Mouse (Mus musculus) mouse embryonic stem cell (cell line): ENCODE measurements at regions not wholly inside any gene's neighbourhood (a gene's known extent, or its start where the extent isn't known, plus 50 kb on each side); places are given as distances from the start of the nearest gene placed in this dataset.

Experiments used
- in situ Hi-C, 2 experiments: fragments of 300-500 bp; cut with MboI; formaldehyde crosslinking; loops; 1 replicate in 1 of 2; 3 replicates in 1 of 2; pipeline ENCODE4 v1.14.3; 2019 to 2020; ENCODE audit warnings: low sequenced_read_pairs in 2 of 2, low pct_unique_long_range_greater_than_20kb in 1 of 2, mixed read lengths in 1 of 2; ENCODE audit not compliant: unreplicated experiment in 1 of 2

GRCm38 (mm10) chr14:99499502-99500266, 201.2 kb downstream of the Klf5 start:
- in situ Hi-C loops, result no loop called here

GRCm38 (mm10) chr14:99504909-99505308, 206.4 kb downstream of the Klf5 start:
- in situ Hi-C loops, result no loop called here

DNA sequence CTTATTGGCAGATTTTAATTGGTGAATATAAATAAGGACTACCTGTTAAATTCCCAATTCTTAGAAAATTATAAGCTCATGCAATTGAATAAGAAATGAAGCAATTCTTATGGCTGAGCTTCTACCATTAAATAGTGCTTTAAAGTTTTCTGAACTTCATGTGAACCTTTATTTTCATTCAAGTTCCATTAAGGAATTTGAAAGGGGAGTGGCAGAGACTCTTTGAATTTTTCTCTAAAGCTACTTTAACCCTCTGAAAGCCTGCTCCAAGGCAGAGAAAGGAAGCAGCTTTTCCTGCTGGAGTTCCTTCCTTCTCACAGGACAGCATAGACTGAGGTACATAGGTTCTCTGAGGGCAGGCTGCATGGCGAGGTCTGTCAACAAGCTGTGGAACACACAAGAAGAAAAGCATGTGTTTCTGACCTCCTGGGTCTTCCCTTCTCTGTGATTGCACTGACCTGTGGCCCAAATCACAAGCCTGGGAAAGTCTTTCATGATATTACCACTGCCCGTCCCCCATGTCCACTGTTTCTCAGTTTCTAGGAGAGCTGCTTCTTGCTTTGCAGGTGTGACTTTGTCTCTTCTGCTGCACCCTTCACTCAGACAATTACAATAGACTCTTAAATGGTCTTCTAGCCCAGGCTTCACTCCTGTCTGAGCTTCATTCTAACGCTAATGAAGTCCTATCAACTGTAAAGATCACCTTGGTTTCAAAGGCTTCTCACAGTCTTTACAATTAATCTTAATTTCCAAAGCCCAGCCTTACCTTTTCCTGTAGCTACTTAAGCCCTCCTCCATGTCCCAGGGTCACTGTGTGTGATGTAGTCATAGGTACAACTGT, 211.4 kb downstream of the Klf5 start:
- in situ Hi-C loops, result loop anchor here in 1 of 2 experiments (10.0 kb wide), 1 partner anchor 165 kb away; no protein-coding TSS in a partner anchor

DNA sequence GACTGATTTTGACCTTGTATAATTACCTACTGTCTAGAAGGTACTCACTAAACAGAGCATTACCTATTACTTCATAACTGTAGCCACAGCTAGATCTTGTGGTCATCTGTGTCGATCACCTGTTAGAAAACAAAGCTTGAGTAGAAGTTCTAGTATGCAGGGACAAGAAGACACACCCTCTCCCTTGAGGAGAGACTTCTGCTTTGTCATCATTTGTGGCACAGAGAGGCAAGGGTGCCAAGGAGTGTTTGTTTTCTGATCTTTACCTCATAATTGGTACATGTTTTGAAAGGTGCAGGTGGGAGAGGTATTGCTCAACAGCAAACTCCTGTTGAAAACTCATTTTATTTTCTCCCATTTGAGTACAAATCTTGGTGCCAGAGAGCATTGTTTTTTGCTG, 217.0 kb downstream of the Klf5 start:
- in situ Hi-C loops, result loop anchor here in 1 of 2 experiments (10.0 kb wide), 1 partner anchor 171 kb away; no protein-coding TSS in a partner anchor

DNA sequence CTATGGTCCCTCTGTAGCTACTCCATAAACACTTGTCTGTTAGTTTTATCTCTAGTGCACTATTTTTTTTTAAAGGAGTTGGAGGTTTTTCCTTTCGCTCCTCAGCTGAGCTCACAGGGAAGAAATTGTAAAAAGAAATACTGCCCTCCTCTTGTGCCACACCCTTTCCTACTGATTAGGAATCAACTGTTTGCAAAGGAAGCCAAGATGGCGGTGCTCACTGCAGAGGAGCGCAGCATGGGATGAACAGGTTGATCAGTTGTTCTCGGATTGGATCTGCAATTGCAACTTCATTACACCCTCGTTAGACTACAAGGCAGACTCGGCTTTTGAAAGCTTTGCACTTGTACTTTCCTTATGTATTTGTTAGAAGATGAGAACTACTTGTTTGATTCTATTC, 218.2 kb downstream of the Klf5 start:
- in situ Hi-C loops, result loop anchor here in 1 of 2 experiments (10.0 kb wide), 1 partner anchor 172 kb away; no protein-coding TSS in a partner anchor

DNA sequence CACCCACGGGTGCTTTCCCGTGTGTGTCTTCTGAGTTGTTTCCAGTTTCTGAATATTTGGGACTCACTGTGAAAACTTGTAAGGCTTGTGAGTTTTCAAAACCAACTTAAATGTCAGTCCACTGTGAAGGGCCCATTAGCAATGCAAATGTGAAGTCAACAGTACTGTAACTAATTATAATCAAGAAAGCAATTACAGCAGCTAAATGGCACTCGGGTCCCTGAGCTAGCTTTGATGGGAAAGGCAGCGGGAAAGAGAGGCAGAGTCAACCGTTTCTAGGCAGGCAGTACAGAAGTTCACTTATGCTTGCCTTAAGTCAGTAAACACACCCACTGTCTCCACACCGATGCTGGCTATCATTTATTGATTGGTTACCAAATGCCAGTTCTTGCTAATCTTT, 221.9 kb downstream of the Klf5 start:
- in situ Hi-C loops, result no loop called here

GRCm38 (mm10) chr14:99521954-99522523, 223.5 kb downstream of the Klf5 start:
- in situ Hi-C loops, result no loop called here

DNA sequence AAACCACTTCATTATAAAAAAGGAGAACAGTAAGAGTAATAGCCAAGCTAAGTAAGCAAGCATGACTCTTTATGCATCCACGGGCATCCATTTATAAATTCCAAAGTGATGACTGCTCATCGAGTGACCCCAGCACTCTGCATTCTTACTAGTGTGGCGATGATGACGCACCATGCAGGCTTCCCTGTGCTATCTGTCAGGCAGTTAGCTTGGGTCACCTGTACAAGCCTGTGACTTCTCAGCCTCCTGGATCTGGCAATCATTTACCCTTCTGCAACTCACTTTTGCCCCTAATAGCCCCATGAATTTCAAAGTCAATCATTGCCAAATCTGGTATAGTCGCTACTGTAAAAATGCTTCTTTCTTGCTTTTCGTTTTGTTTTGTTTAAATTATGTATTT, 237.3 kb downstream of the Klf5 start:
- in situ Hi-C loops, result no loop called here

- in situ Hi-C loops, result no loop called here
Observed at GRCm38 (mm10) chr14:99537286-99537685, 238.8 kb downstream of the Klf5 start.

DNA sequence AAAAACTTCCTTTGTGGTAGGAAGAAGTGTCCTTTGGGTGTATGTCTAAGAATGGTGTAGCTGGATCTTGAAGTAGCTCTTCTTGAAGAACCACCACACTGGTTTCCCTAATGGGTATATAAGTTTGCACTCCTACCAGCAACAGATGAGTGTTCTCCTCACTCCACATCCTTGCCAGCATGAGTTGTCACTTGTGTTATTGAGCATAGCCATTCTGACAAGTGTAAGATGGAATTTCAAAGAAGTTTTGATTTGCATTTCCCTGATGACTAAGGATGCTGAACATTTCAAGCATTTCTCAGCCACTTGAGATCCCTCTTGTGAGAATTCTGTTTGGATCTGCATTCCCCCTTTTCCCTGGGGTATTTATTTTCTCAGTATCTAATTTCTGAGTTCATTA, 243.2 kb downstream of the Klf5 start:
- in situ Hi-C loops, result no loop called here

DNA sequence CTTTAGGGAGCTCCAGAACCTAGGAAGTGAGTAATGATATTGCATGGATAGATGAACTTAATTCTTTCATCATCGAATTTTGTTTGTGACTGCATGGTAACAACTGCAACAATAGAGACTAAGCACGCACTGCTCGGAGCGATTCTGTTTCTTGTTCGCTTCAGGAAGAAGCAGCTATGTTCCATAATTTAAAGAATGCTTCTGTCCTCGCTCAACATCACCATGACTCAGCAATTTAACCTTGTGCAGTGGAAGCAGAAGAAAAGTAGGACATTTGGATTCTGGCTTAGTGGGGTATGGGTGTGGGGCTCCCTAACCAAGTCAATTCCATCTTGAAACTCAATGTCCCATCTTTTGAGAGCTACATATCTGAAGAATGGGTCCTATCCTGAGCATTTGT, 249.4 kb downstream of the Klf5 start:
- in situ Hi-C loops, result no loop called here

- in situ Hi-C loops, result no loop called here
Observed at GRCm38 (mm10) chr14:99548363-99549248, 250.1 kb downstream of the Klf5 start.

DNA sequence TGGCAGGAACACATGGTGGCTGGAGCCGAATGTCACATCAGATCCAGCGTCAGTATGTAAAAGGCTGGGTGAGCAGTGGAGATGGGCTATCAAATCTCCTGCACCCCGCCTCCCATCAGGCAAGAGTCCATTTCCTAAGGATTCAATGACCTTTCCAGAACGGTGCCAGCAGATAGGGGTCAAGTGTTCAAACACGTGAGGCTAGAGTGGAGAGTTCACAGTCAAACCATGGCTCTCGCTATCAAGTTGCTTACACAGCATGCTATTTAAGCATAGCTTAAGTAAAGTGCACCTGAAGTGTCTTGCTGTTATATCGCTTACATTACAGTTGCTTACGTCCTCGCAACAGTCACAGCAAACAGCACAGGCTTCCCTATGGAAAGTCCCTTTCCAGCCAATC, 265.5 kb downstream of the Klf5 start:
- in situ Hi-C loops, result no loop called here

- in situ Hi-C loops, result no loop called here
Observed at GRCm38 (mm10) chr14:99574146-99574545, 275.7 kb downstream of the Klf5 start.

DNA sequence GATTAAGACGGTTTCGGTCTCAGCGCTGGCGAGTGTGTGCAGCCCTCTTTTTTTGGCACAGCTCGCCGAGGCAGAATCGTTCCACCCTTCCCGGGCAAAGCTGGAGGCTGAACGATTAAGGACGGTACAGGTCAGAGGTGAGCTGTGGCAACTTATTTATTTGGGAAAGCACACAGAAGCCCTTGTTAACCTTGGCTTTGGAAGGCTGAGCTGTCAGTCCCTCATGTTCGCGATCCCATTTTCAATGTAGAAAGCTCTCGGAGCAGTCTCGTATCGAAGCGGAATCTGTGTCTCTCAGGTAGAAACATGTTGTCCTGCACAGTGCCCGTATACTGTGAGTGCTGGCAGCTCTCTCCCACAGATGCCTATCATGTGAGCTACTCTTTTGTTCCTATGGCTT, 280.2 kb downstream of the Klf5 start:
- in situ Hi-C loops, result no loop called here

DNA sequence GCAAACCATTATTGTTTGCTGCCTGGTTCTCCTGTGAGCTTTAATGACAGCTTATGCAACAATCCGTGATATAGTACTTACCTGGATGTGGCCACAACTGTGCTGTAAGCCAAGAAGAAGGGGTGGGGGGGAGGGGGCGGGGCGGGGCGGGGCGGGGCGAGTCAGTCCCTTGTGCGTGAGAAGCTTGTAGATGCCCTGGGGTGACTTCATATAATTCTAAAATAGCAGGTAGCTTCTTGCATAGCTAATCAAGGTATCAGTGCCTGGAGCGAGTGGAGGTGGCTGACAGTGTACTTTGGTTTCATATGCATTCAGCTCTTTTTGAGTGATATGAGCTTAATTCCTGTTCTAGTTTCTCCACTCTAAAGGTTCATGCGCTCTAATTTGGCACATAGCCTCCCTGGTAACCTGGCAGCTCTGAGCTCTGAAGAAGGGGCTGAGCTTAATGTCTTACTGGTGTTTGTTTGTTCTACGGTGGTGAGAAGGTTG, 280.8 kb downstream of the Klf5 start:
- in situ Hi-C loops, result no loop called here

DNA sequence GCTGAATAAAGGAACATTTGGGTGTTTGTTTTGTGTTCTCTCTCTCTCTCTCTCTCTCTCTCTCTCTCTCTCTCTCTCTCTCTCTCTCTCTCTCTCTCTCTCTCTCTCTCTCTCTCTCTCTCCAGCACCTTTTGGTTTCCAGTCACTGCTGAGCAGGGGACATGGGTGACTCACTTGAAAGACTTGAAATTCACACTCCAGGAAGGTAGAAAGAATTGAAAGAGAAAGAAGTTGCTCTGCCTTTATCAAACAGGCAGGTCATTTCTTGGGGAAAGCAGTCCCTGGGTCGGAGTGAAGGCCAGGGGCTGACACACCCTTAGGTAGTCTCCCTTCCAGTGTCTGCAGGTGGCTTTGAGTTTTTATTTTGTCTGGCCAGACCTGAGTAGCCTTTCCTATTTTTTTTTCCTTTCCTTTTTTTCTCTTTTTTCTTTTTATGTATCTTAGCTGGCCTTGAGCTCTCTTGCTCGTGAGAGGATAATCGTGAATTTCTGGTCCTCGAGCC, 281.3 kb downstream of the Klf5 start:
- in situ Hi-C loops, result no loop called here

- in situ Hi-C loops, result no loop called here
Observed at GRCm38 (mm10) chr14:99584144-99584543, 285.7 kb downstream of the Klf5 start.
